ENCODE assay signal across 14 mouse cellular contexts in genomic region chr6:95179993-95180392, GRCm38 (mm10).
"Had no signal": no experiment of that assay in that cellular context is flagged by ENCODE, and none has a peak within 500 bp of the region (broad histone marks: within the 10 kb centered on the region; RNA-seq: fewer than 3 reads in every experiment).

No protein-coding gene starts in this region.

- H3K4me3 ChIP-seq: intestine, embryonic 15.5 days; layer of hippocampus, adult 2 months; limb, embryonic 12.5 days; liver, embryonic 15.5 days; megakaryocyte, embryonic 14.5 days; midbrain, embryonic 12.5 days; myocyte had no signal

- H3K27ac ChIP-seq: intestine, embryonic 15.5 days; layer of hippocampus, adult 2 months; limb, embryonic 12.5 days; liver, embryonic 15.5 days; macrophage; midbrain, embryonic 12.5 days had no signal

- H3K9ac ChIP-seq: intestine, embryonic 15.5 days; limb, embryonic 12.5 days; liver, embryonic 15.5 days; midbrain, embryonic 12.5 days had no signal

- H3K27me3 ChIP-seq: intestine, embryonic 15.5 days; limb, embryonic 12.5 days; liver, embryonic 15.5 days; megakaryocyte, embryonic 14.5 days had no signal

- H3K4me2 ChIP-seq: intestine, embryonic 15.5 days; limb, embryonic 12.5 days; liver, embryonic 15.5 days; midbrain, embryonic 12.5 days had no signal

- H3K4me1 ChIP-seq: intestine, embryonic 15.5 days; limb, embryonic 12.5 days; liver, embryonic 15.5 days; megakaryocyte, embryonic 14.5 days; midbrain, embryonic 12.5 days had no signal

- H3K36me3 ChIP-seq: intestine, embryonic 15.5 days; limb, embryonic 12.5 days; liver, embryonic 15.5 days; midbrain, embryonic 12.5 days had no signal

- ATAC-seq: intestine, embryonic 15.5 days had no signal

- H3K9me3 ChIP-seq: intestine, embryonic 15.5 days; limb, embryonic 12.5 days; liver, embryonic 15.5 days; megakaryocyte, embryonic 14.5 days; midbrain, embryonic 12.5 days had no signal

- DNase-seq: kidney, adult 18-20 months; kidney, postnatal 10 days; kidney, postnatal 4 days; lung, postnatal 10 days; thymus, adult 18-20 months; thymus, postnatal 14 days had no signal
